Mouse (Mus musculus): Measurements from ENCODE around the gene Cds1.

Gene Cds1

GRCm38 (mm10) chr5:101764554-101765347 lies at the start of gene Cds1:
TSS of gene Cds1 (plus strand) at chr5:101765130.
- ChIA-PET POLR2A (interaction anchor here (0.6 to 2.7 kb wide), 20 partner anchors 19 to 1960 kb away, joined by 3 to 12 read pairs (median 4); partner anchors contain the start of gene Hnrnpdl (in 1 of the 4)), CTCF (interaction anchor here (0.5 to 1.0 kb wide), 10 partner anchors 12 to 1310 kb away, joined by 3 to 10 read pairs (median 4); no protein-coding TSS in a partner anchor)

GRCm38 (mm10) chr5:101724216-101724615 lies 40.7 kb upstream of the Cds1 start:
- POLR2A ChIA-PET: interaction anchor here in 1 of 4 experiments (0.6 kb wide), 1 partner anchor 746 kb away, joined by 5 read pairs; no protein-coding TSS in a partner anchor
- CTCF ChIA-PET: no interaction called here

DNA sequence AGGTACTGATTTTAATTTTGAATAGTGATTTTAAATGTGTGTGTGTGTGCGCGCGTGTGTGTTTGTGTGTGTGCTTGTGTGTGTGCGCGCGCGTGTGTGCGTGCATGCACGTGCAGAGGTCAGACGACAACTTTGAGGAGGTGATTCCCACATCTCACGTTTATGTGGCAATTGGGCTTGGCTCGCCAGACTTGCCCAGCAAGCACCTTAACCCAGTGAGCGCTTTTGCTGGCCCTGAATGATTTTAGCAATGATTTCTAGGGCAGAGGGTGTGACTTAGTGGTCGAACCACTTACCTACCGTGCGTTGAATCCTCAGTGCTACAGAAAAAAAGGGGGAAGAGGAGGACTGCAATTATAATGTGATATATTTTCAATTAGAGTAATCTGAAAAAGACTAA lies 40.2 kb upstream of the Cds1 start:
- CTCF ChIA-PET: interaction anchor here in 1 of 4 experiments (0.6 kb wide), 1 partner anchor 349 kb away, joined by 6 read pairs; no protein-coding TSS in a partner anchor
- POLR2A ChIA-PET: interaction anchor here in 1 of 4 experiments (0.6 kb wide), 1 partner anchor 746 kb away, joined by 5 read pairs; no protein-coding TSS in a partner anchor

DNA sequence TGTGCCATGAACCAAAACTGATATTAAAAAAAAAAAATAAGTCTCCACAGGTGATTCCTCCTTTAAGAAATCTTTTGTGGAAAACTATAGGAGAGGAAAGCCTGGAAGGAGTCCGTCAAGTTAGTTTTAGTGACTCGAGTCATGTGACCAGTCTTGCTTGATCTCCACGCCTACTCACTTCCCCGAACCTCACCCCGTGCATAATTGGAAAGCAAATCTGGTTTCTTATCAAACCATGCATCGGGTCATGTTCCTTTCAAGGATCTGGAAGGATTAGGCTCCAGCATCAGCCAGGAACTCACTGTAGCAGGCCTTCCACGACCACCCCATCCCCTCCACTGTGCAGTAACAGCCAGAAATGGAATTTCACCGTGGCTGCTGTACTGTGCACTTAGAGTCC lies 39.2 kb upstream of the Cds1 start:
- CTCF ChIA-PET: no interaction called here
- POLR2A ChIA-PET: no interaction called here

GRCm38 (mm10) chr5:101726371-101726770 lies 38.6 kb upstream of the Cds1 start:
- ChIA-PET CTCF (no interaction called here), POLR2A (interaction anchor here in 1 of 4 experiments (0.6 kb wide), 1 partner anchor 15 kb away, joined by 5 read pairs; no protein-coding TSS in a partner anchor)

DNA sequence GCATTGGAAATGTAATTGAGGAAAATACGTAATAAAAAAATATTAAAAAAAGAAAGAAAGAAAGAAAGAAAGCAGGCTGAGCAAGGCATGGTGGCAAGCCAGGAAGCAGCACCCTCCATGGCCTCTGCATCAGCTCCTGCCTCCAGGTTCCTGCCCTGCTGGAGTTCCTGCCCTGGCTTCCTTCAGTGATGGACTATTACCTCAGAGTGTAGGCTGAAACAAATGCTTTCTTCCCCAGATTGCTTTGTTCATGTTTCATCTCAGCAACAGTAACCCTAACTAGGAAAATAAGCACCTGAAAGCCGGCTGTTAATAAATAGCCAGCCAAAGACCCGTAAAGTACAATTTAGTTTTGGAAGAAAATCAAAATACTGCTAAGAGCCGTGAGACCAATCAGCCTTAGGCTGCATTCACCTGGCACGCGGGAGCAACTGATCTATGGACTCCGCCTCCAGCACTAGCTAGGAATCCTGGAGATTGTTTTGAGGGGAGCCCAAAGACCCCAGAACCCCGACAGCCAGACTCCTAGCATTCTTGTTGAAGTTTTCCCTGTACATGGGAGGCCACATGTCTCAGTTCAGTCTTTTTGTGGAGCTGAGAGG lies 36.5 kb upstream of the Cds1 start:
- ChIA-PET POLR2A (interaction anchor here in 2 of 4 experiments (0.7 to 1.0 kb wide), 3 partner anchors 9 to 631 kb away, joined by 3 read pairs; no protein-coding TSS in a partner anchor), CTCF (no interaction called here)

DNA sequence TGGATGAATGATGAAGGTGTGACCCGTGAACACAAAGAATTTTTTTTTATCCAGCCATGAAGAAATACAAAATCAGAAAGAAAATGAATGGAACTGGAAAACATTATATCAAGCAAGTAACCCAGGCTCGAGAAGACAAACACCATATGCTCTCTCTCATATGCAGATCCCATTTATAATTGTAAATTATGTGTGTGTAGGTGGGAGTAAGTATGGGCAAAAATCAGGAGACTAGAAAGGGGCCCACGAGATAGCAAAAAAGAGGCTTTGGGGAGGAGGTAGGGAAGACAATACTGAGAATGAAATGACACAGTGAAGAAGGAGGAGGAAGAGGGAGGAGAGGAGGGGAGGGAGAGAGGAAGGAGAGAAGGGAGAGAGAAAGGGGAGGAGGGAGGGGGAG lies 27.6 kb upstream of the Cds1 start:
- ChIA-PET POLR2A (interaction anchor here in 1 of 4 experiments (1.4 kb wide), 2 partner anchors 21 to 45 kb away, joined by 3 to 4 read pairs; no protein-coding TSS in a partner anchor), CTCF (interaction anchor here in 1 of 4 experiments (0.6 kb wide), 1 partner anchor 321 kb away, joined by 3 read pairs; no protein-coding TSS in a partner anchor)

DNA sequence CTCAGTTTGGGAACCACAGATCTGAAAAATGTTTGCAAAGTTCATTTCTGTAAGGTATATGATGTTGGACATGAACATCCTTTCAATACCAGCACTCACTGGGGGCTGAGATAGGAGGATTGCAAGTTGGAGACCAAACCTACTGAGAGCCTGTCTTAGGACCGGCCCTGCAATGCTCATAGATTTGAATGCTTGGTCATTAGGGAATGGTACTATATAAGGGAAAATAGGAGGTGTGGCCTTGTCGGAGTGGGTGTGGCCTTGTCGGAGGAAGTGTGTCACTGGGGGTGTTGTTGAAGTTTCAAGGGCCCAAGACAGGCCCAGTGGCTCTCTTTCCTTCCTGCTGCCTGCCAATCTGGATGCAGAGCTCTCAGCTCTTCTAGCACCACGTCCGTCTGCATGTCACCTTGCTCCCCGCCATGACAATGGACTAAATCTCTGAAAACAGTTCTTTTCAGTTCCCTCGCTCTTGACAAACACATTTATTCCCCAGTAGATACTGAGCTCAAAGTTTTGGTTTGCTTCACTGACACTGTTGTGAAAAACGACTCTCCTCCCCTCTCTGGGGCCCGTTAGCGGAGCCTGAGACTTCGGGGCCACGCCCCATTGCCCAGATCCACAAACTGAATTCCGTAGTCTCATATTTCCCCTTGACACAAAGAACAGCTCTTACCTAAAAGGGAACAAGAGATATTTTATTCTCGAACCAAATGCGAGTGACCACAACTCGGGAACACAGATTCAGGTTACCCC lies 24.3 kb upstream of the Cds1 start:
- CTCF ChIA-PET: interaction anchor here in 2 of 4 experiments (0.6 to 0.7 kb wide), 2 partner anchors 27 to 174 kb away, joined by 3 to 5 read pairs; no protein-coding TSS in a partner anchor

GRCm38 (mm10) chr5:101741224-101741591 lies 23.7 kb upstream of the Cds1 start:
- ChIA-PET CTCF (no interaction called here), POLR2A (interaction anchor here in 3 of 4 experiments (0.9 to 1.3 kb wide), 6 partner anchors 8 to 106 kb away, joined by 3 to 5 read pairs (median 3); partner anchors contain the start of gene Cds1 (in 1 of the 3))

More for the DNA sequence above, 24.3 kb upstream of the Cds1 start:
- POLR2A ChIA-PET: interaction anchor here (0.6 to 1.3 kb wide), 7 partner anchors 7 to 313 kb away, joined by 3 to 5 read pairs (median 3); partner anchors contain the start of gene Cds1 (in 1 of the 4)

GRCm38 (mm10) chr5:101742014-101742413 lies 22.9 kb upstream of the Cds1 start:
- POLR2A ChIA-PET: interaction anchor here in 3 of 4 experiments (0.5 to 1.5 kb wide), 8 partner anchors 9 to 1029 kb away, joined by 3 read pairs; partner anchors contain the start of gene Cds1 (in 1 of the 3)
- CTCF ChIA-PET: interaction anchor here in 1 of 4 experiments (0.6 to 0.8 kb wide), 2 partner anchors 10 to 332 kb away, joined by 3 read pairs; no protein-coding TSS in a partner anchor

DNA sequence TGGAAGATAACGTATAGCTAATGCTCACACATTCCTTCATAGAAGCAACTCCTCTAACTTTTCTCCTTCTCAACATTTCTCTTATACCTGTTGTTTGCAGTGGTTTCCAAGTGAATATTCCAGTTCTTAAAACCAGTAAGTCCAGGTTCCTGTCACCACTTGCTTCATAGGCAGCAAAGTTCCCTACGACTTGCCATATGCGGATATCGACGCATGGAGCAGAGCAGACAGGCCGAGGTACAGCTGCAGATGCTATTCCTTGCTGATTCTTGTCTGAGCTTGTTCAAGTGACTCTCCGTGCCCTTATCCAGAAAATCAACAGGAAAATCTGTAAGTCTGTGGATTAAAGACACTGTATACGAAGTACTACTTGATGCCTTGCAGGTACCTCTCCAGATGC lies 22.5 kb upstream of the Cds1 start:
- ChIA-PET CTCF (interaction anchor here in 1 of 4 experiments (0.6 to 0.8 kb wide), 2 partner anchors 11 to 332 kb away, joined by 3 read pairs; no protein-coding TSS in a partner anchor), POLR2A (interaction anchor here in 3 of 4 experiments (0.5 to 1.5 kb wide), 8 partner anchors 9 to 1028 kb away, joined by 3 to 4 read pairs (median 3); partner anchors contain the start of gene Cds1 (in 1 of the 3))

DNA sequence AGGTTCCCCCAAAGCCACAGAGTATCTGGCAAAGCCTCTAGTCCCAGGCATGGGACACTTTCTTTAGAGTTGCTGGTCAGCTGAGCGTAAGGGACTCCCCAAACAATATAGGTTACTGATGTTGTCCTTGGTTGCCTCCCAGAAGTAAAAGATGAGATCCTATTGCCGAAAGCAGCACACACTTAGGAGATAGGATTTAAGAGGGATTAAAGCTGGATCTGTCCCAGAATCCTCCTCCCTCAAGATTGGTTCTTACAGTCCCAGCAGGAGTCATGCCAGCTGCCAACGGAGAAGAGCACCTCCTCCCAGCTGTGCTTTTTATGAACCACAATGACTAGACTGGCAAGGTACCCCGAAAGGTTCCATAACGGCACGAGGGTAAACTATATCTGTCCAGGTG lies 20.0 kb upstream of the Cds1 start:
- POLR2A ChIA-PET: interaction anchor here in 2 of 4 experiments (0.6 to 0.9 kb wide), 3 partner anchors 9 to 21 kb away, joined by 3 to 5 read pairs (median 3); partner anchors contain the start of gene Cds1 (in 1 of the 2)

DNA sequence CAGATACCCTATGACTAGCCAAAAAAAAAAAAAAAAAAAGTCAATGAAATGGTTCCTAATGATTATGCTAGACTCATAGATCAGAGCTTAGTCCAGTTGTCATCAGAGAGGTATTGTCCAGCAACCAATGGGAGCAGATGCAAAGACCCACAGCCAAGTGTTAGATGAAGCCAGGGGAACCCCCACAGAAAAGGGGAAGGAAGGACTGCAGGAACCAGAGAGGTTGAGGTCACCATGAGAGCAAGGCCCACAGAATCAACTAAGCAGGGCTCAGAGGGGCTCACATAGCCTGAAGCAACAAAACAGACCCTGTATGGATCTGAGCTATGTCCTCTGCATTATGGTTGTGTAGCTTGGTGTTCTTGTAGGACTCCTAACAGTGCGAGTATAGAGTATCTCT lies 11.2 kb upstream of the Cds1 start:
- CTCF ChIA-PET: interaction anchor here in 1 of 4 experiments (0.7 kb wide), 1 partner anchor 839 kb away, joined by 3 read pairs; no protein-coding TSS in a partner anchor

More for the DNA sequence above, 20.0 kb upstream of the Cds1 start:
- CTCF ChIA-PET: interaction anchor here in 1 of 4 experiments (0.7 kb wide), 1 partner anchor 168 kb away, joined by 3 read pairs; no protein-coding TSS in a partner anchor

GRCm38 (mm10) chr5:101757669-101758068 lies 7.3 kb upstream of the Cds1 start:
- ChIA-PET CTCF (no interaction called here), POLR2A (interaction anchor here in 3 of 4 experiments (0.6 to 1.8 kb wide), 9 partner anchors 9 to 103 kb away, joined by 3 to 7 read pairs (median 3); no protein-coding TSS in a partner anchor)

More for the DNA sequence above, 11.2 kb upstream of the Cds1 start:
- POLR2A ChIA-PET: interaction anchor here in 1 of 4 experiments (0.7 kb wide), 2 partner anchors 9 to 123 kb away, joined by 3 to 5 read pairs; no protein-coding TSS in a partner anchor

DNA sequence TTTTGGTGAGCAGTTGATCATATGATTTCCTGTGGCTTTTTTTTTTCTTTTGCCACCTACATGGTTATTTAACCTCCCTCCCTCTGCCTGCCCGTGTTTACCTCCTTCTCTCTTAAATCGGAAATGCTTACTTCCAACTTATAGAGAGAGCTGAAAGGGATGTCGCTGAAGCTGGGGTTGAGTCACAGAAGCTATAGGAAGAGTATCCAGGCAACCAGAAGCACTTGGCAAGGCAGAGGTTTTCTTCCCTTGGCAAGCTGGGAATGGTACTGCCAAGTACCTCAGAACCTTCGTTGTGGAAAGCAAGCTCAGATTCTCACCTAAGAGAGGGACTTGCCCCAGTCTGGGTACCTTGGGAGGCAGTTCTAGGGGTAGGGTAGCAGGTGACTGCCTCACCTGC lies 3.2 kb upstream of the Cds1 start:
- ChIA-PET CTCF (no interaction called here), POLR2A (no interaction called here)

GRCm38 (mm10) chr5:101763571-101763970 lies 1.4 kb upstream of the Cds1 start:
- ChIA-PET CTCF (no interaction called here), POLR2A (interaction anchor here in 1 of 4 experiments (0.9 to 2.7 kb wide), 2 partner anchors 61 to 84 kb away, joined by 4 to 12 read pairs; no protein-coding TSS in a partner anchor)

GRCm38 (mm10) chr5:101765390-101765901 lies 516 bp downstream of the Cds1 start:
- ChIA-PET POLR2A (interaction anchor here in 3 of 4 experiments (0.6 to 2.7 kb wide), 18 partner anchors 11 to 1960 kb away, joined by 3 to 12 read pairs (median 4); no protein-coding TSS in a partner anchor), CTCF (interaction anchor here in 3 of 4 experiments (0.6 to 1.0 kb wide), 3 partner anchors 12 to 1310 kb away, joined by 3 read pairs; no protein-coding TSS in a partner anchor)
